Mouse (Mus musculus) liver, embryonic 14.5 days (tissue): ENCODE measurements around the gene Creg1. TPM values are rescaled to one million over a fixed set of nuclear protein-coding genes. Genes with fewer than 3 reads are reported as not detected.
A peak's percentile ranks its signal among the peaks of the same experiment; 100 is the strongest.

ENCODE experiments used
- ATAC-seq: fragments of 200-750 bp; cut with Nextera tagmentation; 2 replicates; pipeline ENCODE4 v1.8.0; 2017; ENCODE audit warnings: moderate number of reproducible peaks, mild to moderate bottlenecking, moderate library complexity; ENCODE audit not compliant: insufficient read depth
- DNase-seq, 3 experiments: peaks; one replicate each; pipeline ENCODE4 v3.0.0-alpha.2; 2012 to 2013; ENCODE audit warnings: low read depth in 3 of 3, low spot score in 3 of 3
- H3K27ac ChIP-seq: fragments of 300-500 bp; sonication (generic); 2 replicates; pipeline ENCODE4 v1.5.1; 2014; ENCODE audit warnings: moderate library complexity, mild to moderate bottlenecking, control low read depth, inconsistent platforms
- H3K27me3 ChIP-seq: fragments of 300-500 bp; sonication (generic); 2 replicates; pipeline ENCODE4 v1.6.1; 2014; ENCODE audit warnings: mild to moderate bottlenecking, low read length, moderate library complexity; ENCODE audit not compliant: control insufficient read depth, insufficient read depth
- H3K36me3 ChIP-seq: fragments of 300-500 bp; sonication (generic); replicated peaks from 2 replicates; pipeline ENCODE4 v1.6.1; 2014; ENCODE audit warnings: low read depth; ENCODE audit not compliant: control insufficient read depth, insufficient read depth
- H3K4me1 ChIP-seq, 2 experiments: fragments of 200-500 bp in 1 of 2; fragments of 300-500 bp in 1 of 2; sonication (generic) in 1 of 2; replicated peaks; 2 replicates each; pipeline ENCODE4 v1.6.1; 2012 to 2014; ENCODE audit warnings: antibody characterized with exemption in 1 of 2, inconsistent platforms in 1 of 2, low read length in 1 of 2; ENCODE audit not compliant: control insufficient read depth in 2 of 2, insufficient read depth in 2 of 2
- H3K4me2 ChIP-seq: fragments of 300-500 bp; sonication (generic); 2 replicates; pipeline ENCODE4 v1.6.1; 2014; ENCODE audit warnings: low read depth, mild to moderate bottlenecking, control low read depth, moderate library complexity
- H3K4me3 ChIP-seq, 2 experiments: fragments of 200-500 bp in 1 of 2; fragments of 300-500 bp in 1 of 2; sonication (generic) in 1 of 2; 2 replicates each; pipeline ENCODE4 v1.5.1; 2012 to 2014; ENCODE audit warnings: low read depth in 2 of 2, low read length in 2 of 2, mild to moderate bottlenecking in 2 of 2, control low read depth in 1 of 2, inconsistent platforms in 1 of 2, moderate library complexity in 1 of 2; ENCODE audit not compliant: insufficient read depth in 1 of 2
- H3K9ac ChIP-seq: fragments of 300-500 bp; sonication (generic); replicated peaks from 2 replicates; pipeline ENCODE4 v1.6.1; 2014; ENCODE audit warnings: mild to moderate bottlenecking, control low read depth, moderate library complexity
- H3K9me3 ChIP-seq: fragments of 300-500 bp; sonication (generic); 2 replicates; pipeline ENCODE4 v1.6.1; 2016; ENCODE audit warnings: low read length, mixed read lengths; ENCODE audit not compliant: control insufficient read depth
- CTCF ChIP-seq: IDR thresholded peaks from 2 replicates; pipeline ENCODE4 v1.5.1; 2016; ENCODE audit warnings: antibody characterized with exemption, low read depth, control low read depth
- EP300 ChIP-seq: IDR thresholded peaks from 2 replicates; pipeline ENCODE4 v1.6.1; 2016; ENCODE audit warnings: antibody characterized with exemption, low read depth
- WGBS: fragments of 180-500 bp; shearing (Covaris S2); extraction: QIAGEN DNeasy Blood & Tissue Kit; methylation state at CpG from one replicate; pipeline ENCODE4 v1.1.7; 2014; ENCODE audit not compliant: insufficient replicate concordance; 5-methylcytosine and 5-hydroxymethylcytosine counted together
- polyA plus RNA-seq, 2 experiments: library from polyadenylated mRNA; depleted of rRNA in 1 of 2; stranded (reverse) in 1 of 2; unstranded in 1 of 2; fragments of >200 nt; fragmentation: Nextera tagmentation in 1 of 2; extraction: Ambion mirVana in 1 of 2; gene quantifications; 2 replicates each; pipeline versions ENCODE4 v1.2.1 to v1.2.3; 2012 to 2014

Creg1 gene
- polyA plus RNA-seq, 2 experiments = 106 to 369 TPM

DNA sequence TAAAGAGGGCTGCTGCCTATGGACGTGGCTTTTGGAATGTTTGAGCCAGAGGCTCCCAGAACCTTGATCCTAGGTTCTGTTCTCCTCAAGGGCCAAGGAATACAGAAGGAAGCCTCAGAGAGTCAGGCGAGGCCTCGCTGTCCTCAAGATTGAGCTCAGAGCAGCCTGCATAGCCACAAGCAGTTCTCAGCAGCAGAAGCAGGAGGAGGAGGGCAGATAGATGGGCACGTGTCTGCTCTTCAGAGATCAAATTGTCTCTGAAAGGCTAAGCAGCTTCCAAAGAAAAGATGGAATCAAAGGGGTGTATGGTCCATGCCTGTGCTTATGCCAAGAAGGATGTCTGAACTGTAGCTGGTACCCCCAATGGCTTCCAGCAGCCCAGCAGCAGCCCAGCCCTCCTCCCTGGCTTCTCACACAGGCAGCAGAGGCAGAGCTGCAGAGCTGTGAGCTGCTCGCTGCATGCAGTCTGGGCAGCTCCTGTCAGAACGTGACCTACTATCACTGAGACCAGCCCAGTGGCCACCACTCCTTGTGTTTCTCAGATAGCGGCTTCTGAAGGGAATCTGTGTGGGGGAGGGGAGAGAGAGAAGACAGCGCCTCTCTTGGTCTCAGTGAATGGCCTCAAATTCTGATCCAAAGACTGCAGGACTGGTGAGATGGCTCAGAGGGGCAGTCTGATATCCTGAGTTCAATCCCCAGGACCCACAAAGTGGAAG, 54.8 kb downstream of the Creg1 start:
- peak; percentile 99 for ATAC-seq
- peaks cover 6% of the 10 kb centered on the region for H3K27me3 ChIP-seq
- H3K9me3 ChIP-seq = no peaks in the 10 kb centered on the region
- H3K36me3 ChIP-seq = no peaks in the 10 kb centered on the region
- H3K4me2 ChIP-seq = peak overlapping the region; percentile 58
- peak overlapping the region in 1 of 2 experiments; percentile 10; a peak in 1 of 4 replicates for H3K4me3 ChIP-seq
- 11% methylated on average over 8 of the region's 8 CpGs for WGBS
- peak overlapping the region; percentile 74 for H3K27ac ChIP-seq
- peak; percentile 79 to 84 (median 81) for DNase-seq
- H3K9ac ChIP-seq = peak overlapping the region; percentile 58
- H3K4me1 ChIP-seq = peaks cover 28 to 29% of the 10 kb centered on the region in 2 experiments
- TF ChIP-seq CTCF (peak; percentile 41), EP300 (peak; percentile 97)

DNA sequence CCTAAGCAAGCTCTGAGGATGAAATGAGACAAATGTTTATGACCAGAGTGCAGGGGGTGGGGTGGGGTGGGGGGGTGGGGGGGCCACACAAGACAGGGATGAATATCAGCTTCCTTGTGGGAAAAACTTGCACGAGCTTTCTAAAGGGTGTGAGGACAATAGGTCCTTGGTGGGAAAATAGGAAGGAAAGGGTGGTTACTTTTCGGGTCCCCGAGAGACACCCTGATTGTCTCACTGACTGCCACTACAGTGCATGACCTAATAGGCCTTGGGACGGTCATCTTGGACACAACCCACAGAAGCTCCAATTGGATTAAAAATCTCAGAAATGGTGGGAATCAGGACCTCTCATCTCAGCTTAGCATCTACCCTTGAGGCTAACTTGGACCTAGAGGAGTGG, 55.6 kb downstream of the Creg1 start:
- TF ChIP-seq EP300 (no peak), CTCF (no peak)
- no peaks in the 10 kb centered on the region for H3K9me3 ChIP-seq
- H3K4me3 ChIP-seq = no peak overlapping the region
- DNase-seq (no peak), ATAC-seq (no peak)
- H3K4me2 ChIP-seq = no peak overlapping the region; the same call in 1 of the 2 replicates
- H3K27ac ChIP-seq = peak overlapping the region; percentile 66
- no peaks in the 10 kb centered on the region for H3K36me3 ChIP-seq
- WGBS = 50% methylated on average over 4 of the region's 4 CpGs
- peaks cover 6% of the 10 kb centered on the region for H3K27me3 ChIP-seq
- peaks cover 28 to 29% of the 10 kb centered on the region in 2 experiments for H3K4me1 ChIP-seq
- peak overlapping the region; percentile 58 for H3K9ac ChIP-seq

DNA sequence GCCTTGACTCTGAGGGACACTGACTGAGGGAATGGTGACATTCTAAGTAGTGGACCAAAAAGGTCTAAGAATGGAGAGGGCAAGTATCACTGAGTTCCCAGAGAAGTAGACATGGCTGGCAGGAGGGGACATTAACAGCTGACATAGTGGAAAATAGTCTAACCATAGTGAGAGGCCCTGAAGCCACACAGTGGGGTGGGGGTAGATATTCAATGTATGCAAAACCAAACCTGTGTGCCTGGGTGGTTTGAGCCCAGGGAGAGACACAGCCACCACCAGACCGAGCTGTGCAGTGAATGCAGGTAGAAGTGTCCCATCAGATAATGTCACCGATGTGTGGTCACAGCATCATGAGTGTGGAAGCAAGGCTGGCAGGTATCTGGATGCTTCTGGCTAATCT, 58.5 kb downstream of the Creg1 start:
- Histone ChIP-seq H3K4me1 (peaks cover 25 to 27% of the 10 kb centered on the region in 2 experiments), H3K9ac (no peak overlapping the region), H3K4me3 (no peak overlapping the region), H3K27ac (no peak overlapping the region), H3K4me2 (no peak overlapping the region), H3K9me3 (no peaks in the 10 kb centered on the region), H3K27me3 (no peaks in the 10 kb centered on the region), H3K36me3 (no peaks in the 10 kb centered on the region)
- TF ChIP-seq EP300 = no peak
- no peak for TF ChIP-seq CTCF
- 48% methylated on average over 2 of the region's 2 CpGs for WGBS
- ATAC-seq = no peak
- no peak for DNase-seq

Other genes starting within 250 kb of the Creg1 start
- 18.1 and 19.4 TPM in 2 replicates for gene Mpzl1, start 129.2 kb upstream of the Creg1 start, polyA plus RNA-seq (2012; rRNA removed)
- 24.6 and 25.1 TPM in 2 replicates for gene Mpzl1, start 129.2 kb upstream of the Creg1 start, polyA plus RNA-seq (2014; fragmentation: Nextera tagmentation; extraction: Ambion mirVana)
- gene Rcsd1, start 54.0 kb upstream of the Creg1 start, polyA plus RNA-seq (2012; rRNA removed) = 3.5 and 4.8 TPM in 2 replicates
- gene Rcsd1, start 54.0 kb upstream of the Creg1 start, polyA plus RNA-seq (2014; fragmentation: Nextera tagmentation; extraction: Ambion mirVana) = 2.4 and 3.4 TPM in 2 replicates
- 0.04 and 0.07 TPM in 2 replicates for gene Cd247, start 24.9 kb downstream of the Creg1 start, polyA plus RNA-seq (2012; rRNA removed)
- 0.16 and 0.47 TPM in 2 replicates for gene Cd247, start 24.9 kb downstream of the Creg1 start, polyA plus RNA-seq (2014; fragmentation: Nextera tagmentation; extraction: Ambion mirVana)
- gene Pou2f1, start 238.9 kb downstream of the Creg1 start, polyA plus RNA-seq (2012; rRNA removed) = 1.6 and 1.9 TPM in 2 replicates
- gene Pou2f1, start 238.9 kb downstream of the Creg1 start, polyA plus RNA-seq (2014; fragmentation: Nextera tagmentation; extraction: Ambion mirVana) = 3.9 and 4.2 TPM in 2 replicates